12 mouse cellular contexts compared by ENCODE assay signal in genomic region chr13:56671206-56671605, GRCm38 (mm10). TPM values are rescaled to one million over a fixed set of nuclear protein-coding genes. Genes with fewer than 3 reads are reported as not detected.
DNase-seq lines count a peak whose midpoint lies in the region; TF ChIP-seq lines count a peak whose summit lies in the region.
"Had no signal": no experiment of that assay in that cellular context is flagged by ENCODE, and none has a peak within 500 bp of the region (broad histone marks: within the 10 kb centered on the region; RNA-seq: fewer than 3 reads in every experiment).

No protein-coding gene starts in this region.

- WGBS in cerebellum, adult 2 months, result 42% methylated on average over 11 of the region's 11 CpGs

- no peak for TF ChIP-seq POLR2A in cerebellum, adult 2 months (IDR thresholded peaks at IDR 0.05; ENCODE audit: borderline replicate concordance, insufficient read depth, low read length)
- no peak for TF ChIP-seq POLR2A in myocyte (IDR thresholded peaks at IDR 0.05; ENCODE audit: insufficient read length, low read depth)

- H3K27me3 ChIP-seq in cerebellum, adult 2 months (ENCODE audit: control insufficient read depth, insufficient read depth, low read length), result no peaks in the 10 kb centered on the region; the same call in 1 of the 2 replicates
- no peaks in the 10 kb centered on the region for H3K27me3 ChIP-seq in myocyte (ENCODE audit: control insufficient read depth, insufficient read depth, insufficient read length)
- H3K27me3 ChIP-seq: hindbrain, embryonic 15.5 days; liver, embryonic 15.5 days had no signal

- DNase-seq in cerebellum, postnatal 10 days, result peak; percentile 37 to 50
- no peak for DNase-seq in cerebellum, adult 2 months
- DNase-seq in left cerebral cortex, adult 18-20 months (ENCODE audit: low spot score in 2 of 2), result peak; percentile 17 to 36
- DNase-seq in left cerebral cortex, adult 11 months (ENCODE audit: low spot score), result no peak
- DNase-seq in heart, postnatal 10 days, result peak; percentile 57 to 66
- DNase-seq in adrenal gland, postnatal 36 days, result no peak
- no peak for DNase-seq in spleen, postnatal 14 days (ENCODE audit: low spot score in 2 of 2)
- DNase-seq: embryo, embryonic 11 days; kidney, postnatal 25 days had no signal

- H3K36me3 ChIP-seq in myocyte (ENCODE audit: control insufficient read depth, insufficient read depth), result no peaks in the 10 kb centered on the region
- H3K36me3 ChIP-seq: hindbrain, embryonic 15.5 days; liver, embryonic 15.5 days had no signal

- no peaks in the 10 kb centered on the region for H3K79me2 ChIP-seq in myocyte (ENCODE audit: control insufficient read depth, insufficient read depth)

- no peak overlapping the region for H3K4me2 ChIP-seq in myocyte (ENCODE audit: low read depth)
- H3K4me2 ChIP-seq: hindbrain, embryonic 15.5 days; liver, embryonic 15.5 days had no signal

- intact Hi-C loops in heart, postnatal 10 days (cut with DNase I), result no loop called here

- no peak overlapping the region for H3K4me3 ChIP-seq in cerebellum, adult 2 months (replicated peaks; ENCODE audit: insufficient read depth, low read depth, low read length)
- H3K4me3 ChIP-seq in myocyte, result no peak overlapping the region
- H3K4me3 ChIP-seq: hindbrain, embryonic 15.5 days; liver, embryonic 15.5 days had no signal

- no peaks in the 10 kb centered on the region for H3K4me1 ChIP-seq in cerebellum, adult 2 months (ENCODE audit: control insufficient read depth, insufficient read depth, low read length)
- H3K4me1 ChIP-seq: hindbrain, embryonic 15.5 days; liver, embryonic 15.5 days had no signal

- no peak overlapping the region for H3K27ac ChIP-seq in cerebellum, adult 2 months (ENCODE audit: insufficient read depth, low read length)
- H3K27ac ChIP-seq: hindbrain, embryonic 15.5 days; liver, embryonic 15.5 days had no signal

- H3ac ChIP-seq in myocyte (ENCODE audit: control insufficient read depth, insufficient read length), result no peak overlapping the region

- TF ChIP-seq CTCF in cerebellum, adult 2 months (IDR thresholded peaks at IDR 0.05; ENCODE audit: borderline replicate concordance, insufficient read depth, low read depth, low read length), result no peak

TF ChIP-seq in myocyte, 11 proteins besides CTCF, POLR2A, EP300 and RAD21:
- TF ChIP-seq REST (IDR thresholded peaks at IDR 0.05; ENCODE audit: insufficient read depth, insufficient read length), result no peak
- peak in 2 of 3 experiments; percentile 77 to 84 for TF ChIP-seq MYOD1 (IDR thresholded peaks at IDR 0.05; ENCODE audit: control insufficient read depth in 1 of 3, insufficient read length in 2 of 3, low read depth in 2 of 3)
- peak; percentile 3 for TF ChIP-seq TCF3 (IDR thresholded peaks at IDR 0.05; ENCODE audit: insufficient read length, low read depth)
- TF ChIP-seq SRF (IDR thresholded peaks at IDR 0.05; ENCODE audit: control insufficient read depth, insufficient read length, low read depth), result no peak
- TF ChIP-seq CEBPB (IDR thresholded peaks at IDR 0.05; ENCODE audit: insufficient read depth, poor library complexity, severe bottlenecking), result no peak
- no peak for TF ChIP-seq TCF12 (IDR thresholded peaks at IDR 0.05; ENCODE audit: insufficient read depth, poor library complexity, severe bottlenecking)
- no peak for TF ChIP-seq E2F4 (IDR thresholded peaks at IDR 0.05; ENCODE audit: insufficient read depth)
- peak in 1 of 3 experiments; percentile 51 for TF ChIP-seq MYOG (IDR thresholded peaks at IDR 0.05; ENCODE audit: control insufficient read depth in 1 of 3, insufficient read depth in 1 of 3, insufficient read length in 2 of 3, low read depth in 2 of 3)
- no peak for TF ChIP-seq USF1 (IDR thresholded peaks at IDR 0.05; ENCODE audit: low read depth)
- no peak for TF ChIP-seq POLR2AphosphoS2 (IDR thresholded peaks at IDR 0.05; ENCODE audit: insufficient read length, low read depth)

RNA-seq across cellular contexts. Expression of gene Smad5, which starts 31.6 kb away (rescaled TPM):
- 21.4 and 22.4 TPM in 2 replicates for polyA plus RNA-seq in cerebellum, adult 2 months (2012; rRNA removed)
- total RNA-seq in left cerebral cortex, adult 18-20 months (2021), result 10 to 100 TPM; 22.7 TPM
- total RNA-seq in heart, postnatal 10 days (2021), result 10 to 100 TPM; 44.2 to 48.9 TPM
- polyA plus RNA-seq in myocyte (2012; fragmentation: generic; extraction: Trizol), result 12.7 TPM
- total RNA-seq in adrenal gland, postnatal 36 days (2021), result 10 to 100 TPM; 57.2 to 59.9 TPM

Comparison
In these comparisons a context has a peak if more than half of its experiments do, and no peak if none do; other contexts are left out.
1. DNase-seq: peak in cerebellum, postnatal 10 days (2 of 2), left cerebral cortex, adult 18-20 months (2 of 2) and heart, postnatal 10 days (2 of 2); none in cerebellum, adult 2 months (0 of 2), left cerebral cortex, adult 11 months (single experiment), adrenal gland, postnatal 36 days (0 of 2) and spleen, postnatal 14 days (0 of 2).